Mouse (Mus musculus) CH12.LX (cell line): Measurements from ENCODE around the gene Slc37a3. TPM values are rescaled to one million over a fixed set of nuclear protein-coding genes. Genes with fewer than 3 reads are reported as not detected.
"Not testable (repeated sequence)": the region's sequence is repeated elsewhere in the genome, so short reads cannot be mapped to it uniquely, and the experiment has no call there.

Source experiments
- DNase-seq: peaks from one replicate; pipeline ENCODE4 v3.0.0-alpha.2; 2013; ENCODE audit errors: extremely low read depth
- H3K27ac ChIP-seq: 2 replicates; pipeline ENCODE4 v1.5.1; 2012; ENCODE audit warnings: low read depth, mild to moderate bottlenecking, control low read depth, moderate library complexity; ENCODE audit not compliant: insufficient read depth
- H3K27me3 ChIP-seq: replicated peaks from 2 replicates; pipeline ENCODE3; 2012; ENCODE audit warnings: inconsistent platforms
- H3K36me3 ChIP-seq, 2 experiments: replicated peaks in 1 of 2; 2 replicates each; pipeline versions ENCODE3 to v1.6.1; 2012; ENCODE audit warnings: inconsistent platforms in 1 of 2, low read length in 1 of 2, mild to moderate bottlenecking in 1 of 2, mixed read lengths in 1 of 2, moderate library complexity in 1 of 2; ENCODE audit not compliant: control insufficient read depth in 1 of 2, insufficient read depth in 1 of 2
- H3K4me1 ChIP-seq, 2 experiments: 2 replicates each; pipeline ENCODE4 v1.6.1; 2012; ENCODE audit warnings: inconsistent platforms in 1 of 2, moderate library complexity in 1 of 2; ENCODE audit not compliant: insufficient read depth in 2 of 2, control insufficient read depth in 1 of 2
- H3K4me2 ChIP-seq: 2 replicates; pipeline ENCODE4 v1.6.1; 2012; ENCODE audit warnings: low read depth, mild to moderate bottlenecking, control low read depth; ENCODE audit not compliant: poor library complexity, insufficient read depth, severe bottlenecking
- H3K4me3 ChIP-seq, 3 experiments: fragments of 150-350 bp in 1 of 3; sonication (generic) in 1 of 3; replicated peaks in 1 of 3; 2 replicates each; pipeline versions ENCODE3 to v1.5.1; 2011 to 2012; ENCODE audit warnings: low read depth in 2 of 3, low read length in 2 of 3, mild to moderate bottlenecking in 2 of 3, moderate library complexity in 2 of 3, control low read depth in 1 of 3, improper control_type of control experiment in 1 of 3, inconsistent platforms in 1 of 3, mixed read lengths in 1 of 3; ENCODE audit not compliant: poor library complexity in 1 of 3
- H3K79me2 ChIP-seq: replicated peaks from 2 replicates; pipeline ENCODE4 v1.6.1; 2012; ENCODE audit warnings: mild to moderate bottlenecking, moderate library complexity; ENCODE audit not compliant: control insufficient read depth, poor library complexity, insufficient read depth, severe bottlenecking; ENCODE audit errors: extremely low read depth
- H3K9ac ChIP-seq: 2 replicates; pipeline ENCODE4 v1.6.1; 2012; ENCODE audit warnings: low read depth, mild to moderate bottlenecking, control low read depth, moderate library complexity; ENCODE audit not compliant: insufficient read depth
- H3K9me3 ChIP-seq: replicated peaks from 2 replicates; pipeline ENCODE3; 2012; ENCODE audit warnings: low read length, inconsistent platforms, mixed read lengths
- CHD1 ChIP-seq: IDR thresholded peaks from 2 replicates; pipeline ENCODE4 v1.6.1; 2012; ENCODE audit warnings: low read depth, low read length, improper control_type of control experiment, inconsistent platforms
- CTCF ChIP-seq, 2 experiments: IDR thresholded peaks in 1 of 2; conservative IDR thresholded peaks in 1 of 2; 2 replicates each; pipeline ENCODE4 v1.5.1; 2011 to 2012; ENCODE audit warnings: low read depth in 2 of 2, low read length in 2 of 2, improper control_type of control experiment in 1 of 2, inconsistent platforms in 1 of 2, mild to moderate bottlenecking in 1 of 2, moderate library complexity in 1 of 2
- E2F4 ChIP-seq: IDR thresholded peaks from 2 replicates; pipeline ENCODE4 v1.6.1; 2011; ENCODE audit warnings: low read depth, low read length, improper control_type of control experiment; ENCODE audit not compliant: insufficient replicate concordance
- ELF1 ChIP-seq: IDR thresholded peaks from 2 replicates; pipeline ENCODE4 v1.6.1; 2014; ENCODE audit warnings: low read depth, mild to moderate bottlenecking, inconsistent platforms, low read length, improper control_type of control experiment
- EP300 ChIP-seq: IDR thresholded peaks from 2 replicates; pipeline ENCODE4 v1.6.1; 2011; ENCODE audit warnings: low read length, improper control_type of control experiment
- ETS1 ChIP-seq: conservative IDR thresholded peaks from 2 replicates; pipeline ENCODE4 v1.6.1; 2012; ENCODE audit warnings: low read depth, mild to moderate bottlenecking, inconsistent platforms, low read length, improper control_type of control experiment, moderate library complexity
- HCFC1 ChIP-seq: IDR thresholded peaks from 2 replicates; pipeline ENCODE4 v1.6.1; 2012; ENCODE audit warnings: low read depth, mild to moderate bottlenecking, inconsistent platforms, low read length, improper control_type of control experiment
- IRF4 ChIP-seq: IDR thresholded peaks from 2 replicates; pipeline ENCODE4 v1.6.1; 2014; ENCODE audit warnings: low read depth, mild to moderate bottlenecking, inconsistent platforms, low read length, improper control_type of control experiment
- JUN ChIP-seq: IDR thresholded peaks from 2 replicates; pipeline ENCODE4 v1.6.1; 2011; ENCODE audit warnings: low read depth, mild to moderate bottlenecking, low read length, improper control_type of control experiment, moderate library complexity; ENCODE audit not compliant: insufficient read depth
- KAT2A ChIP-seq: IDR thresholded peaks from 2 replicates; pipeline ENCODE4 v1.6.1; 2012; ENCODE audit warnings: low read length, improper control_type of control experiment, inconsistent platforms; ENCODE audit not compliant: insufficient replicate concordance
- MAFK ChIP-seq: IDR thresholded peaks from 2 replicates; pipeline ENCODE4 v1.6.1; 2011; ENCODE audit warnings: low read length, improper control_type of control experiment; ENCODE audit not compliant: insufficient replicate concordance
- MAX ChIP-seq: IDR thresholded peaks from 2 replicates; pipeline ENCODE4 v1.6.1; 2011; ENCODE audit warnings: low read length, improper control_type of control experiment
- MAZ ChIP-seq: IDR thresholded peaks from 2 replicates; pipeline ENCODE4 v1.6.1; 2012; ENCODE audit warnings: low read depth, mild to moderate bottlenecking, inconsistent platforms, low read length, improper control_type of control experiment, moderate library complexity
- MEF2A ChIP-seq: IDR thresholded peaks from 2 replicates; pipeline ENCODE4 v1.6.1; 2014; ENCODE audit warnings: low read depth, mild to moderate bottlenecking, inconsistent platforms, low read length, improper control_type of control experiment, borderline replicate concordance
- MYC ChIP-seq: IDR thresholded peaks from 2 replicates; pipeline ENCODE4 v1.6.1; 2011; ENCODE audit warnings: low read depth, mild to moderate bottlenecking, improper control_type of control experiment, low read length
- POLR2A ChIP-seq: IDR thresholded peaks from 2 replicates; pipeline ENCODE4 v1.6.1; 2011; ENCODE audit warnings: low read depth, mild to moderate bottlenecking, improper control_type of control experiment, low read length
- RAD21 ChIP-seq: IDR thresholded peaks from 2 replicates; pipeline ENCODE4 v1.6.1; 2011; ENCODE audit warnings: low read depth, mild to moderate bottlenecking, low read length, improper control_type of control experiment, moderate library complexity
- SIN3A ChIP-seq: IDR thresholded peaks from 2 replicates; pipeline ENCODE4 v1.6.1; 2012; ENCODE audit warnings: low read length, improper control_type of control experiment, inconsistent platforms
- TBP ChIP-seq: conservative IDR thresholded peaks from 2 replicates; pipeline ENCODE4 v1.6.1; 2011; ENCODE audit warnings: low read depth, low read length, improper control_type of control experiment
- TCF12 ChIP-seq: IDR thresholded peaks from 2 replicates; pipeline ENCODE4 v1.6.1; 2014; ENCODE audit warnings: low read depth, mild to moderate bottlenecking, inconsistent platforms, low read length, improper control_type of control experiment
- USF1 ChIP-seq: IDR thresholded peaks from 2 replicates; pipeline ENCODE4 v1.6.1; 2014; ENCODE audit warnings: low read depth, mild to moderate bottlenecking, inconsistent platforms, low read length, improper control_type of control experiment
- ZNF384 ChIP-seq: IDR thresholded peaks from 2 replicates; pipeline ENCODE4 v1.6.1; 2012; ENCODE audit warnings: low read depth, low read length, improper control_type of control experiment, inconsistent platforms
- dilution Hi-C: fragments of 300-500 bp; cut with MboI; formaldehyde crosslinking; loops from 2 replicates; pipeline ENCODE4 v1.14.3; 2020; ENCODE audit warnings: low sequenced_read_pairs; ENCODE audit not compliant: extremely low pct_unique_long_range_greater_than_20kb, extremely low pct_ligation_motif_present
- in situ Hi-C: fragments of 300-500 bp; cut with MboI; formaldehyde crosslinking; loops from 3 replicates; pipeline ENCODE4 v1.14.3; 2019; ENCODE audit warnings: low sequenced_read_pairs, low pct_ligation_motif_present, low pct_unique_long_range_greater_than_20kb, mixed read lengths
- polyA plus RNA-seq: library from polyadenylated mRNA; unstranded; fragments of >175 nt; gene quantifications from 2 replicates; pipeline ENCODE4 v1.2.1, GENCODE M21; 2012; ENCODE audit warnings: low read depth; ENCODE audit not compliant: insufficient read length
- total RNA-seq, 2 experiments: library from RNA; depleted of rRNA; stranded (reverse); fragments of 300-350 nt in 1 of 2; fragments of >200 nt in 1 of 2; gene quantifications; 2 replicates each; pipeline ENCODE4 v1.2.3; 2012 to 2014

Slc37a3 gene
- total and polyA plus RNA-seq, 3 experiments, result 2.6 to 8.7 (median 8.0) TPM

GRCm38 (mm10) chr6:39378161-39378835 lies 823 bp upstream of the Slc37a3 start:
- dilution Hi-C loops, H3K9ac ChIP-seq, in situ Hi-C loops, H3K27me3 ChIP-seq, H3K27ac ChIP-seq, H3K4me2 ChIP-seq, H3K9me3 ChIP-seq, H3K79me2 ChIP-seq: not testable (repeated sequence)
- peaks cover 11 to 37% of the 10 kb centered on the region in 2 experiments for H3K4me1 ChIP-seq
- peaks cover 5 to 12% of the 10 kb centered on the region in 2 experiments for H3K36me3 ChIP-seq
- TF ChIP-seq EP300, result 0 out of 2 replicates have a peak, but pooled peaks have one; percentile 22
- TF ChIP-seq MAFK, result peak; percentile 74; the same call in 1 of the 2 replicates
- peak; percentile 78 for TF ChIP-seq ELF1
- 0 out of 2 replicates have a peak, but pooled peaks have one; percentile 26 for TF ChIP-seq MAX
- TF ChIP-seq KAT2A, result 0 out of 2 replicates have a peak, but pooled peaks have one; percentile 21
- peak; percentile 96 for TF ChIP-seq TBP
- 0 out of 2 replicates have a peak, but pooled peaks have one; percentile 16 for TF ChIP-seq MYC
- peak in 1 of 2 experiments; percentile 32; a peak in 1 of 4 replicates for TF ChIP-seq CTCF (conservative IDR thresholded peaks at IDR 0.05 in 1 of 2, IDR thresholded peaks at IDR 0.05 in 1 of 2; ENCODE audit: low read depth in 2 of 2, low read length in 2 of 2)
- H3K4me3 ChIP-seq, result peak overlapping the region in 1 of 3 experiments; percentile 29
- DNase-seq, result peak; percentile 70

DNA sequence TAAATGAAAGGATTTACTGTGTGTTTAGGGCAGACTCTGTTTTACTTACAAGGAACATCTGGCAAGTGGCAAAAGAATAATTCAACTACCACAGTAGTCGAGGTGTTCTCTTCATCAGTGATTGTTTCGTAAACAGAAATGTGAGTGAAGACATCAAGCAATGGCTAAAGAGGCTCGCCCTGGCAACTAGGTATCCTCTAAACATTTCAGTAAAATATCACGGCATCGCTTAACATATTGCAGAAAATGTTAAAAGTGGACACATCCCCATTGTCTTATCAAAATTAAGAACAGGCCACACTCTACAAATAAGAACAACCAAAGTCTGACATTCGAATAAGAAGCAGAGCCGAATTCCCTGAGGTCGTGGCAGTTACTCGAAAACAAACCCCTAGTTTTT lies 700 bp downstream of the Slc37a3 start:
- H3K9me3 ChIP-seq, result peaks cover 7% of the 10 kb centered on the region
- H3K36me3 ChIP-seq, result peaks cover 5 to 12% of the 10 kb centered on the region in 2 experiments
- TF ChIP-seq POLR2A (no peak), MAX (no peak)
- TF ChIP-seq, all 38 proteins: peak for 0
- H3K4me1 ChIP-seq, result peaks cover 13 to 52% of the 10 kb centered on the region in 2 experiments
- H3K27ac ChIP-seq, result no peak overlapping the region
- in situ Hi-C loops (no loop called here), dilution Hi-C loops (no loop called here)
- peak overlapping the region; percentile 65 for H3K4me2 ChIP-seq
- H3K27me3 ChIP-seq, result no peaks in the 10 kb centered on the region
- peak overlapping the region; percentile 75 to 94 (median 91) for H3K4me3 ChIP-seq
- peaks cover 3% of the 10 kb centered on the region; the same call in 1 of the 2 replicates for H3K79me2 ChIP-seq
- no peak for DNase-seq
- H3K9ac ChIP-seq, result peak overlapping the region; percentile 80

- Histone ChIP-seq H3K4me1 (peaks cover 8 to 27% of the 10 kb centered on the region in 2 experiments; a peak in 3 of 4 replicates), H3K27ac (no peak overlapping the region), H3K4me3 (no peak overlapping the region), H3K36me3 (peaks cover 5 to 20% of the 10 kb centered on the region in 2 experiments), H3K9me3 (peaks cover 7% of the 10 kb centered on the region), H3K27me3 (no peaks in the 10 kb centered on the region), H3K9ac (no peak overlapping the region), H3K79me2 (peaks cover 3% of the 10 kb centered on the region; the same call in 1 of the 2 replicates), H3K4me2 (no peak overlapping the region)
- in situ Hi-C loops (no loop called here), dilution Hi-C loops (no loop called here)
- no peak for DNase-seq
- TF ChIP-seq MYC (no peak), TBP (no peak), E2F4 (no peak), ETS1 (no peak), HCFC1 (no peak), MAZ (no peak), MEF2A (no peak), TCF12 (no peak), SIN3A (no peak), CHD1 (no peak), ZNF384 (no peak), ELF1 (no peak), USF1 (no peak), CTCF (conservative IDR thresholded peaks at IDR 0.05 in 1 of 2, IDR thresholded peaks at IDR 0.05 in 1 of 2; ENCODE audit: low read depth in 2 of 2, low read length in 2 of 2) (no peak), JUN (no peak), MAX (no peak), IRF4 (no peak), RAD21 (no peak)
Observed at GRCm38 (mm10) chr6:39373301-39373955, 4.0 kb downstream of the Slc37a3 start.
